Mouse (Mus musculus) urinary bladder, postnatal 14 days (tissue): ENCODE measurements around the gene AW822073.
"Not testable (repeated sequence)": the region's sequence is repeated elsewhere in the genome, so short reads cannot be mapped to it uniquely, and the experiment has no call there.

Experiments
- DNase-seq: peaks from one replicate; pipeline ENCODE4 v3.0.0; 2021; ENCODE audit warnings: low spot score

AW822073 gene

GRCm38 (mm10) chr10:58221571-58221970, 3.2 kb downstream of the AW822073 start:
- DNase-seq = not testable (repeated sequence)

- DNase-seq = no peak
Observed at GRCm38 (mm10) chr10:58220726-58221125, 4.0 kb downstream of the AW822073 start.

DNA sequence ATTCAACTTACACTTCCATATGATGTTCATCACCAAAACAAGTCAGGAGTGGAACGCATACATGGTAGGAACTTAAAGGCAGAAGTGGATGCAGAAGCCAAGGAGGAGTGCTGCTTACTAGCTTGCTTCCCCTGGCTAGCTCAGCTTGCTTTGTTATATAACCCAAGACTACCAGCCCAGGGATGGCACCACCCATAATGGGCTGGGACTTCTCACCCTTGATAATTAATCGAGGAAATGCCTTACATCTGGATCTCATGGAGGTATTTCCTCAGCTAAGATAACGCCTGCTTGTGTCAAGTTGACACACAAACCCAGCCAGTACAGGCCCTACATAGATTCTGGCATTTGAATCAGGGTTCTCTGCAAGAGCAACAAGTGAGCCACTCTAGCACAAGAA, 7.4 kb downstream of the AW822073 start:
- no peak for DNase-seq

DNA sequence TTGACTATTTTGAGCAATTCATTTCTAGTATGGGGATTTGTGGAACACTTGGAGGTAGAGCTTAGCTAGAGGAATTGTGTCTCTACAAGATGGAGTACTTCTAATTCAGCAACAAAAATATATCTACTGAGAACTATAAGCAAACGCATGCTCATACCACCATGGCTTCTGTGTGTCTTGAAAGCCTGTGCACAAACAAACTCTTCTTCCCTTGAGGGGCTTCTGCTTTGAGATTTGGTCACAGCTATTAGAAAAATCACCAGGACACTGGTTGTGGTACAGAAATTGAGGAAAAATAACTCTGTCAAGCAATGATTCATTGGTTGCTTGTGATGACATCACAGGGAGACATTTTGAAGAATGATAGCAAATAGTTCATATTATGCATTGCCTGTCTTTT, 9.4 kb downstream of the AW822073 start:
- DNase-seq = no peak

DNA sequence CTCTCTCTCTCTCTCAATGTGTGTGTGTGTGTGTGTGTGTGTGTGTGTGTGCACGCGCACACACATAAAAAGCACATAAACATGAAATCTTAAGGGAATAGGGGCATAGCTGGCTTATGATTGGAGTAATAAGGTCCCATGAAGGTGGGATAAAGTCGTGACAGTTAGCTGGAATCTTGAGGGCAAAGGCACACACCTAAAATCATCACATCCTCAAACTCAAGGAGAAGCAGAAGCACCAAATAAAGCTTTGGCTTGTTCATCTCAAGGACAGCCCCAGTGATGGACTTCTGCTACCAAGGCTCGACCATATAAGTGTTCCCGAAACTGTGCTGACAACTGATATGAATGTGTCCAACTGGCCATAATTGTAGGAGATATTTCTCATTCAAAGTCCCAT, 9.8 kb downstream of the AW822073 start:
- no peak for DNase-seq

DNA sequence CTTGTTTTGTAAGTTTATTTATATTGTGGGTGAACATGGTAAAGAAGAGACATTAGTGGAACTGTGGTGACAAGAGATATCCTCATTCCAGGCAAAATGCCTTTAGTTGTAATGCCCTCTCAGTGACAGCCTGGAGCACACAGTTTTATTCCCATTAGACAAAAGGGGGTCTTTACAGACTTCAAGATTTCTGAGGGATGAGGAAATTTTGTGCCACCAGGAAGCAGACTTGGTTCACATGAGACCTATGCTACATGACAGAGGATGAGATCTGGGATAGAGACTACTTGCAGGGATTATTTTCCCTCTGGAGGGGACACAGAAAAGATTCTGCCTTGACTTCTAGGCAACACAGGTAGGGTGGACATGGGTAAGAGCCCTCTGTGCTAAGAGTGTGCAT, 10.2 kb downstream of the AW822073 start:
- DNase-seq = no peak

DNA sequence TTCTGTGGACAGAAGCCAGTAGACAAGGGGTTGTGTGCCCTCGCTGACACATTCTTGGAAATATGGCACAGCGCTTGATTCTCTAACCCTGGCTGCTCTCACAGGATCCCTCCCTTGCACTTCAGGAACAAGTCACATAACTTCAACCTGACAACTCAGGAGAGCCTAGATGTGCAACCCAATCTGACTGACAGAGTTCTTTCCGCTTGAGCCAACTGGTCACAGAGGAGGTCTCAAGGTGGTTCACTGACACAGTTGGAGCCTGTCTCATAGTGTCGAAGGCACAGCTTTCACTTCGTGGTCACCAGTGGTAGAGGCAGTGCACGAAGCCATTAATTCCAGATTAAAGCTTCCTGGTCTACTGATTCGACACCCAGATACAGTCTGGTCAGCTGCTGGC, 12.5 kb downstream of the AW822073 start:
- no peak for DNase-seq

- no peak for DNase-seq
Observed at GRCm38 (mm10) chr10:58211213-58211612, 13.5 kb downstream of the AW822073 start.

DNA sequence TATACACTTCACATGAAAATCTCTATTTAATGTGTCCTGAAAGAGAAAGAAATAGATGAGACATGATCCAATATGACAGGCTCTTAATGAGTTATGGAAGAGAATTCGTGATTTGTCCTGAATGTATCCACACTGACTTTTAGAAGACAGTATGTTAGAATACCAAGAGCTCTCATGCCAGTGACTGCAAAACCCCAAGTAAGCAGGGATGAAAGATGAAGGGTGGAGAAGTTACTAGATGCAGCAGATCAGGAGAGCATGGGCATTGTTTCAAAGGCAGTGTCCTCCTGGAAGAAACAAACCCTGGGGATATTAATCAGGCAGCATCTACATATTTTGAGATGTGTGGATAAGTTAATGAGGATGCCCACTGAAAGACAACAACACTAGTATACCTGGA, 14.2 kb downstream of the AW822073 start:
- DNase-seq = no peak

DNA sequence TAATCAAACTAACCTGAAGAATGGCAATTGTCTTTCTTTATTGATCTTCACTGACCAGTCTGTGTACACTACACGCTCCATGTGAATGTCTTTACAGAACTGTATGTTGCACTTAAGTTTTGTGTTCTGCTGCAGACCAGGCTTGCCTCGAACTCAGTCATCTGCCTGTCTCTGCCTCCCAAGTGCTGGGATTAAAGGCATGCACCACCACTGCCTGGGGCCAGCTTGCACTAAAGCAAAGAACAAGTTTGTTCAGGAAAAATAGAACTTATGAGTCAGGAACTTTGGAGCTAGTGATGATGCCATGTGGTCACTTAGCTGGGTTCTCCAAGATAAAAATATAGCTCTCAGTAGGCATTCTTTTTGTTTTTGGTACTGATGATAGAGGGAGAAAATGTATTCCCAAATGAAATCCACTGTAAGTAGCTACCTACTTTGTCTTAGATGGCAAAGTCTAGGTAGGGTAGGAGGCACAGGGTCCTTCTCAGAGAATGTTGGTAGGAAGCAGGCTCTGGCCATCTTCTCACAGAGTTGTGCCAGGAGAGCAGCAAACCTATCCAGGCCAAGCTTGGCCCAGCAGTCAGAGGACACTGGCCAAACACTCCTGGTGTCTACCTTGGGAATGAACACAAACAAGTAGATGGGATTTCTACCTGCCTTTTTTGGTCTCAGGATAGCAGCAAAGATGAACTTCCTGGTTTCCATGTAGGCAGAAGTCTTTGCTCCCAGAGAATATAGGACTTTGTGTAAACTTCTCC, 14.8 kb downstream of the AW822073 start:
- no peak for DNase-seq

- no peak for DNase-seq
Observed at GRCm38 (mm10) chr10:58206639-58207404, 17.9 kb downstream of the AW822073 start.

DNA sequence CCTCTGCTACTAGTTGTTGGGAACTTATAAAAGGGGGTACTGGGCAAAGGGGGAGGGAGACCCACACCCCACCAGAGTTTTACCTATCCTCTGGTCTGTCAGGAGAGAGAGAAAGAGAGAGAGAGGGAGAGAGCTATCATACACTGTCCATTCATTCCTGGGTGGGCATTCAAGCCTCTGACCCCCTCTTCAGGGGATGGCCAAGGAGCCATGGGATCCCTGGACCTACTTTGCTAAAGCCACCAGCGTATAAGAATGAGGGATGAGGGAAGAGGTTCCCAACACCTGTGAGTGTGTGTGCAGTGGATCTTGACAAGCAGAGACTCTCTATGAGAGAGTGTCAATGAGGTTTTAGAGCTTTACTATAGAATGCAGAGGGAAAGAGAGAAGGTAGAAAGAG, 18.7 kb downstream of the AW822073 start:
- DNase-seq = no peak
